Mouse (Mus musculus) neural tube, embryonic 14.5 days (tissue): Measurements from ENCODE around the gene Olfr923. TPM values are rescaled to one million over a fixed set of nuclear protein-coding genes. Genes with fewer than 3 reads are reported as not detected.

ENCODE experiments used
- ATAC-seq: fragments of 200-750 bp; cut with Nextera tagmentation; 2 replicates; pipeline ENCODE4 v1.8.0; 2017; ENCODE audit warnings: low read depth, mild to moderate bottlenecking, moderate TSS enrichment, moderate library complexity
- H3K27ac ChIP-seq: fragments of 300-500 bp; sonication (generic); 2 replicates; pipeline ENCODE4 v1.5.1; 2014; ENCODE audit warnings: low read depth, mild to moderate bottlenecking, control low read depth, low read length, moderate library complexity, mixed read lengths
- H3K27me3 ChIP-seq: fragments of 300-500 bp; sonication (generic); 2 replicates; pipeline ENCODE4 v1.6.1; 2014; ENCODE audit warnings: low read length; ENCODE audit not compliant: control insufficient read depth, insufficient read depth
- H3K36me3 ChIP-seq: fragments of 300-500 bp; sonication (generic); 2 replicates; pipeline ENCODE4 v1.6.1; 2014; ENCODE audit warnings: low read length, mixed read lengths; ENCODE audit not compliant: control insufficient read depth, insufficient read depth
- H3K4me1 ChIP-seq: fragments of 300-500 bp; sonication (generic); 2 replicates; pipeline ENCODE4 v1.6.1; 2014; ENCODE audit warnings: low read length; ENCODE audit not compliant: control insufficient read depth, insufficient read depth
- H3K4me2 ChIP-seq: fragments of 300-500 bp; sonication (generic); 2 replicates; pipeline ENCODE4 v1.6.1; 2014; ENCODE audit warnings: mild to moderate bottlenecking, low read depth, low read length, control low read depth
- H3K4me3 ChIP-seq: fragments of 300-500 bp; sonication (generic); 2 replicates; pipeline ENCODE4 v1.5.1; 2014; ENCODE audit warnings: low read depth, low read length, control low read depth, mixed read lengths
- H3K9ac ChIP-seq: fragments of 300-500 bp; sonication (generic); replicated peaks from 2 replicates; pipeline ENCODE4 v1.6.1; 2014; ENCODE audit warnings: low read depth, mild to moderate bottlenecking, control low read depth, low read length, mixed read lengths
- H3K9me3 ChIP-seq: fragments of 300-500 bp; sonication (generic); 2 replicates; pipeline ENCODE4 v1.6.1; 2016; ENCODE audit warnings: low read length; ENCODE audit not compliant: control insufficient read depth
- WGBS: fragments of 180-500 bp; shearing (Covaris S2); extraction: QIAGEN DNeasy Blood & Tissue Kit; methylation state at CpG from one replicate; pipeline ENCODE4 v1.1.7; 2014; 5-methylcytosine and 5-hydroxymethylcytosine counted together
- polyA plus RNA-seq: library from polyadenylated mRNA; unstranded; fragments of >200 nt; fragmentation: Nextera tagmentation; extraction: Ambion mirVana; gene quantifications from 2 replicates; pipeline ENCODE4 v1.2.1, GENCODE M21; 2014

The Olfr923 gene
- polyA plus RNA-seq, 1 experiment from 2014 or later, result not detected

GRCm38 (mm10) chr9:38876826-38877225 lies 50.5 kb downstream of the Olfr923 start, which contains the start of gene Olfr926:
Olfr926 (plus strand) TSS chr9:38877126.
- no peak for ATAC-seq
- WGBS, result 86% methylated on average over 2 of the region's 2 CpGs
- no peak within 1 kb of the TSS for H3K4me3 ChIP-seq
- no peaks in the 10 kb centered on the region for H3K9me3 ChIP-seq
- no peaks in the 10 kb centered on the region for H3K36me3 ChIP-seq
- H3K9ac ChIP-seq, result no peak within 1 kb of the TSS
- H3K4me1 ChIP-seq, result no peaks in the 10 kb centered on the region
- no peaks in the 10 kb centered on the region for H3K27me3 ChIP-seq
- no peak within 1 kb of the TSS for H3K4me2 ChIP-seq
- H3K27ac ChIP-seq, result no peak within 1 kb of the TSS

Other genes starting within 250 kb of the Olfr923 start
- gene Olfr912, start 246.4 kb upstream of the Olfr923 start, polyA plus RNA-seq, result not detected in 2 replicates
- gene Olfr913, start 233.8 kb upstream of the Olfr923 start, polyA plus RNA-seq, result not detected in 2 replicates
- gene Olfr914, start 221.4 kb upstream of the Olfr923 start, polyA plus RNA-seq, result not detected in 2 replicates
- gene Olfr916, start 166.7 kb upstream of the Olfr923 start, polyA plus RNA-seq, result not detected in 2 replicates
- gene Olfr917, start 160.7 kb upstream of the Olfr923 start, polyA plus RNA-seq, result not detected in 2 replicates
- not detected in 2 replicates for gene Olfr918, start 151.9 kb upstream of the Olfr923 start, polyA plus RNA-seq
- gene Olfr919, start 122.9 kb upstream of the Olfr923 start, polyA plus RNA-seq, result not detected in 2 replicates
- gene Vwa5a, start 108.3 kb upstream of the Olfr923 start, polyA plus RNA-seq, result 7.0 and 10.8 TPM in 2 replicates
- 0.06 TPM in 1 of 2 replicates, not detected in the other for gene Olfr920, start 74.2 kb upstream of the Olfr923 start, polyA plus RNA-seq
- gene Olfr921, start 53.5 kb upstream of the Olfr923 start, polyA plus RNA-seq, result not detected in 2 replicates
- gene Olfr922, start 11.9 kb upstream of the Olfr923 start, polyA plus RNA-seq, result not detected in 2 replicates
- not detected in 2 replicates for gene Olfr924, start 17.9 kb downstream of the Olfr923 start, polyA plus RNA-seq
- gene Olfr26, start 28.5 kb downstream of the Olfr923 start, polyA plus RNA-seq, result not detected in 2 replicates
- gene Olfr926, start 50.6 kb downstream of the Olfr923 start, polyA plus RNA-seq, result not detected in 2 replicates
- not detected in 2 replicates for gene Olfr930, start 103.3 kb downstream of the Olfr923 start, polyA plus RNA-seq
- gene Olfr933, start 145.8 kb downstream of the Olfr923 start, polyA plus RNA-seq, result not detected in 2 replicates
- not detected in 2 replicates for gene Olfr934, start 161.8 kb downstream of the Olfr923 start, polyA plus RNA-seq
- not detected in 2 replicates for gene Olfr935, start 173.1 kb downstream of the Olfr923 start, polyA plus RNA-seq
- not detected in 2 replicates for gene Olfr146, start 196.8 kb downstream of the Olfr923 start, polyA plus RNA-seq
- gene Olfr937, start 238.4 kb downstream of the Olfr923 start, polyA plus RNA-seq, result not detected in 2 replicates